ENCODE assay signal across 22 mouse cellular contexts in the genomic region with DNA sequence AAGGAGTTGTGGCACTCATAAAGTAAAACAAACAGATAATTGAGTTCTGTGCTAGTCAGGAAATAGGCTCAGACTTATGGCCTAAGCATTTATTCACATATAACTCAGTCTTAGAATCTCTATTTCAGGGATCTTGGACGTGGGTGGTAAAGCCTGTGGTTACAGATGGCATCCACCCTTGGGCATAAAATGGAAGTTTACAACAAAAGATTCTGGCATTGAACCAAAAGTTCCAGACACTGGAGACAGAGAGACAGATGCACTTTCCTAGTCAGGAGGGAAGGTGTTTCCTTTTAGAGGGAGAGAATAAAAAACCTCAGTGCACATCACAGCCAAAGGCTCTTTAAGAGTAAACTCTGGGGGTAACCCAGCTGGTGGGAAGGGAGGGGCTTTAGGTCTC. TPM values are rescaled to one million over a fixed set of nuclear protein-coding genes. Genes with fewer than 3 reads are reported as not detected.
A peak's percentile ranks its signal among the peaks of the same experiment; 100 is the strongest.
DNase-seq lines count a peak whose midpoint lies in the region; ATAC-seq and TF ChIP-seq lines count a peak whose summit lies in the region.
"Had no signal": no experiment of that assay in that cellular context is flagged by ENCODE, and none has a peak within 500 bp of the region (broad histone marks: within the 10 kb centered on the region; RNA-seq: fewer than 3 reads in every experiment).

No protein-coding gene starts in this region.

- intact Hi-C loops in left cerebral cortex, postnatal 36 days (cut with DNase I), result no loop called here

- no peak for DNase-seq in frontal cortex, postnatal 25 days (ENCODE audit: low spot score in 2 of 2)
- peak; percentile 55 for DNase-seq in brain, embryonic 14.5 days (ENCODE audit: low read depth)
- DNase-seq in layer of hippocampus, adult 8-10 months (ENCODE audit: low spot score in 2 of 2), result peak; percentile 57 to 66
- DNase-seq in left cerebral cortex, postnatal 36 days (ENCODE audit: low spot score in 2 of 2), result peak; percentile 24 to 32
- no peak for DNase-seq in natural killer cell, adult 2 months (ENCODE audit: low spot score in 2 of 2)
- no peak for DNase-seq in midbrain, embryonic 10.5 days (ENCODE audit: low spot score)
- no peak for DNase-seq in gastrocnemius, postnatal 10 days
- DNase-seq: cerebellum, adult 9-11 months; heart, adult 11 months; heart, postnatal 10 days; kidney, adult 2 months; liver; lung, adult 2 months; thymus, postnatal 36 days had no signal

- H3K4me3 ChIP-seq in midbrain, embryonic 10.5 days, result no peak overlapping the region

- no peak overlapping the region for H3K27ac ChIP-seq in midbrain, embryonic 10.5 days (replicated peaks)

- no peaks in the 10 kb centered on the region for H3K36me3 ChIP-seq in midbrain, embryonic 10.5 days

- H3K4me1 ChIP-seq in midbrain, embryonic 10.5 days, result no peaks in the 10 kb centered on the region

- TF ChIP-seq POLR2A in brain, embryonic 14.5 days (IDR thresholded peaks at IDR 0.05; ENCODE audit: borderline replicate concordance, extremely low read depth, insufficient read depth, insufficient read length, poor library complexity, severe bottlenecking), result no peak

- 72% methylated on average over 1 of the region's 1 CpGs for WGBS in midbrain, embryonic 10.5 days

- peak; percentile 98 for ATAC-seq in frontal cortex, adult (ENCODE audit: low TSS enrichment)
- ATAC-seq: hindbrain, embryonic 16.5 days had no signal

- no peak for TF ChIP-seq CTCF in brain, embryonic 14.5 days (IDR thresholded peaks at IDR 0.05; ENCODE audit: borderline replicate concordance, extremely low read depth, insufficient read depth, insufficient read length)

- no peaks in the 10 kb centered on the region for H3K27me3 ChIP-seq in midbrain, embryonic 10.5 days (ENCODE audit: low read depth, poor library complexity, severe bottlenecking)

- 0 out of 2 replicates have a peak, but pooled peaks cover 3% of the 10 kb centered on the region for H3K9me3 ChIP-seq in midbrain, embryonic 10.5 days (replicated peaks)

RNA-seq across cellular contexts. Expression of a gene that starts 32.4 kb away (rescaled TPM):
- not detected in 2 replicates for polyA plus RNA-seq in brain, embryonic 14.5 days (2012; rRNA removed)
- not detected for total RNA-seq in layer of hippocampus, adult 8-10 months (2022)
- not detected for total RNA-seq in left cerebral cortex, postnatal 36 days (2021)
- not detected in 2 replicates for polyA plus RNA-seq in midbrain, embryonic 10.5 days (2016; fragmentation: Nextera tagmentation; extraction: Ambion mirVana)
- total RNA-seq in gastrocnemius, postnatal 10 days (2021), result not detected
- total RNA-seq: heart, postnatal 10 days; layer of hippocampus, postnatal 10 days; megakaryocyte progenitor cell, adult 5-6 weeks; monocyte, adult 5-6 weeks had no signal
- polyA plus RNA-seq: embryonic facial prominence, embryonic 11.5 days; hindbrain, embryonic 16.5 days; kidney, adult 2 months; lung, adult 2 months; small intestine, adult 2 months; stomach, embryonic 14.5 days had no signal

Comparison
In these comparisons a context has a peak if more than half of its experiments do, and no peak if none do; other contexts are left out.
1. DNase-seq: peak in brain, embryonic 14.5 days (single experiment), layer of hippocampus, adult 8-10 months (2 of 2) and left cerebral cortex, postnatal 36 days (2 of 2); none in frontal cortex, postnatal 25 days (0 of 2), natural killer cell, adult 2 months (0 of 2), midbrain, embryonic 10.5 days (single experiment) and gastrocnemius, postnatal 10 days (single experiment).